Mouse (Mus musculus): ENCODE measurements around the gene Kirrel3. TPM values are rescaled to one million over a fixed set of nuclear protein-coding genes. Genes with fewer than 3 reads are reported as not detected.

Gene Kirrel3
- polyA plus RNA-seq, 1 experiment = not detected

- TF ChIP-seq TAL1 (IDR thresholded peaks at IDR 0.05; ENCODE audit: low read length) (no peak), GATA1 (IDR thresholded peaks at IDR 0.05; ENCODE audit: low read length) (no peak)
- Histone ChIP-seq H3K4me1 (ENCODE audit: control insufficient read depth) (no peaks in the 10 kb centered on the region), H3K9me3 (ENCODE audit: control insufficient read depth, low read length) (no peaks in the 10 kb centered on the region), H3K27me3 (ENCODE audit: control insufficient read depth) (no peaks in the 10 kb centered on the region), H3K36me3 (ENCODE audit: control insufficient read depth) (no peaks in the 10 kb centered on the region), H3K4me3 (replicated peaks) (no peak overlapping the region)
Observed at GRCm38 (mm10) chr9:34635696-34636095, 150.0 kb downstream of the Kirrel3 start.

- TF ChIP-seq GATA1 (IDR thresholded peaks at IDR 0.05; ENCODE audit: low read length) (no peak), TAL1 (IDR thresholded peaks at IDR 0.05; ENCODE audit: low read length) (no peak)
Observed at GRCm38 (mm10) chr9:34643917-34644316, 158.2 kb downstream of the Kirrel3 start.

GRCm38 (mm10) chr9:34644392-34644791, 158.7 kb downstream of the Kirrel3 start:
- Histone ChIP-seq H3K36me3 (ENCODE audit: control insufficient read depth) (no peaks in the 10 kb centered on the region), H3K4me1 (ENCODE audit: control insufficient read depth) (no peaks in the 10 kb centered on the region), H3K4me3 (replicated peaks) (no peak overlapping the region), H3K27me3 (ENCODE audit: control insufficient read depth) (no peaks in the 10 kb centered on the region), H3K9me3 (ENCODE audit: control insufficient read depth, low read length) (no peaks in the 10 kb centered on the region)
- TF ChIP-seq TAL1 (IDR thresholded peaks at IDR 0.05; ENCODE audit: low read length) (no peak), GATA1 (IDR thresholded peaks at IDR 0.05; ENCODE audit: low read length) (no peak)

More at GRCm38 (mm10) chr9:34643917-34644316, 158.2 kb downstream of the Kirrel3 start:
- Histone ChIP-seq H3K9me3 (ENCODE audit: control insufficient read depth, low read length) (no peaks in the 10 kb centered on the region), H3K27me3 (ENCODE audit: control insufficient read depth) (no peaks in the 10 kb centered on the region), H3K4me3 (replicated peaks) (no peak overlapping the region), H3K4me1 (ENCODE audit: control insufficient read depth) (no peaks in the 10 kb centered on the region), H3K36me3 (ENCODE audit: control insufficient read depth) (no peaks in the 10 kb centered on the region)

GRCm38 (mm10) chr9:34646831-34647230, 161.1 kb downstream of the Kirrel3 start:
- H3K36me3 ChIP-seq (ENCODE audit: control insufficient read depth) = no peaks in the 10 kb centered on the region
- TF ChIP-seq GATA1 (IDR thresholded peaks at IDR 0.05; ENCODE audit: low read length) (no peak), TAL1 (IDR thresholded peaks at IDR 0.05; ENCODE audit: low read length) (no peak)
- H3K4me1 ChIP-seq (ENCODE audit: control insufficient read depth) = no peaks in the 10 kb centered on the region
- no peaks in the 10 kb centered on the region for H3K9me3 ChIP-seq (ENCODE audit: control insufficient read depth, low read length)
- H3K27me3 ChIP-seq (ENCODE audit: control insufficient read depth) = no peaks in the 10 kb centered on the region
- no peak overlapping the region for H3K4me3 ChIP-seq (replicated peaks)

GRCm38 (mm10) chr9:34652278-34652677, 166.6 kb downstream of the Kirrel3 start:
- Histone ChIP-seq H3K36me3 (ENCODE audit: control insufficient read depth) (no peaks in the 10 kb centered on the region), H3K4me1 (ENCODE audit: control insufficient read depth) (no peaks in the 10 kb centered on the region), H3K9me3 (ENCODE audit: control insufficient read depth, low read length) (no peaks in the 10 kb centered on the region), H3K27me3 (ENCODE audit: control insufficient read depth) (no peaks in the 10 kb centered on the region), H3K4me3 (replicated peaks) (no peak overlapping the region)
- no peak for TF ChIP-seq TAL1 (IDR thresholded peaks at IDR 0.05; ENCODE audit: low read length)
- no peak for TF ChIP-seq GATA1 (IDR thresholded peaks at IDR 0.05; ENCODE audit: low read length)

GRCm38 (mm10) chr9:34653141-34653540, 167.4 kb downstream of the Kirrel3 start:
- H3K4me1 ChIP-seq (ENCODE audit: control insufficient read depth) = no peaks in the 10 kb centered on the region
- no peak for TF ChIP-seq GATA1 (IDR thresholded peaks at IDR 0.05; ENCODE audit: low read length)
- no peak for TF ChIP-seq TAL1 (IDR thresholded peaks at IDR 0.05; ENCODE audit: low read length)
- H3K4me3 ChIP-seq (replicated peaks) = no peak overlapping the region

GRCm38 (mm10) chr9:34660566-34660965, 174.9 kb downstream of the Kirrel3 start:
- no peaks in the 10 kb centered on the region for H3K27me3 ChIP-seq (ENCODE audit: control insufficient read depth)
- no peaks in the 10 kb centered on the region for H3K36me3 ChIP-seq (ENCODE audit: control insufficient read depth)
- TF ChIP-seq TAL1 (IDR thresholded peaks at IDR 0.05; ENCODE audit: low read length) (no peak), GATA1 (IDR thresholded peaks at IDR 0.05; ENCODE audit: low read length) (no peak)
- H3K4me3 ChIP-seq (replicated peaks) = no peak overlapping the region
- no peaks in the 10 kb centered on the region for H3K9me3 ChIP-seq (ENCODE audit: control insufficient read depth, low read length)
- no peaks in the 10 kb centered on the region for H3K4me1 ChIP-seq (ENCODE audit: control insufficient read depth)

More at GRCm38 (mm10) chr9:34653141-34653540, 167.4 kb downstream of the Kirrel3 start:
- H3K9me3 ChIP-seq (ENCODE audit: control insufficient read depth, low read length) = no peaks in the 10 kb centered on the region
- H3K27me3 ChIP-seq (ENCODE audit: control insufficient read depth) = no peaks in the 10 kb centered on the region
- no peaks in the 10 kb centered on the region for H3K36me3 ChIP-seq (ENCODE audit: control insufficient read depth)

- TF ChIP-seq TAL1 (IDR thresholded peaks at IDR 0.05; ENCODE audit: low read length) = no peak
- TF ChIP-seq GATA1 (IDR thresholded peaks at IDR 0.05; ENCODE audit: low read length) = no peak
- Histone ChIP-seq H3K4me3 (replicated peaks) (no peak overlapping the region), H3K27me3 (ENCODE audit: control insufficient read depth) (no peaks in the 10 kb centered on the region), H3K9me3 (ENCODE audit: control insufficient read depth, low read length) (no peaks in the 10 kb centered on the region), H3K36me3 (ENCODE audit: control insufficient read depth) (no peaks in the 10 kb centered on the region), H3K4me1 (ENCODE audit: control insufficient read depth) (no peaks in the 10 kb centered on the region)
Observed at GRCm38 (mm10) chr9:34663412-34663811, 177.7 kb downstream of the Kirrel3 start.

GRCm38 (mm10) chr9:34665361-34666129, 179.9 kb downstream of the Kirrel3 start:
- H3K4me1 ChIP-seq (ENCODE audit: control insufficient read depth) = no peaks in the 10 kb centered on the region
- no peak overlapping the region for H3K4me3 ChIP-seq (replicated peaks)
- TF ChIP-seq TAL1 (IDR thresholded peaks at IDR 0.05; ENCODE audit: low read length) = no peak
- TF ChIP-seq GATA1 (IDR thresholded peaks at IDR 0.05; ENCODE audit: low read length) = no peak
- no peaks in the 10 kb centered on the region for H3K36me3 ChIP-seq (ENCODE audit: control insufficient read depth)
- H3K27me3 ChIP-seq (ENCODE audit: control insufficient read depth) = no peaks in the 10 kb centered on the region
- no peaks in the 10 kb centered on the region for H3K9me3 ChIP-seq (ENCODE audit: control insufficient read depth, low read length)
